Comparison of ENCODE assay signal across 9 mouse cellular contexts in the genomic region with DNA sequence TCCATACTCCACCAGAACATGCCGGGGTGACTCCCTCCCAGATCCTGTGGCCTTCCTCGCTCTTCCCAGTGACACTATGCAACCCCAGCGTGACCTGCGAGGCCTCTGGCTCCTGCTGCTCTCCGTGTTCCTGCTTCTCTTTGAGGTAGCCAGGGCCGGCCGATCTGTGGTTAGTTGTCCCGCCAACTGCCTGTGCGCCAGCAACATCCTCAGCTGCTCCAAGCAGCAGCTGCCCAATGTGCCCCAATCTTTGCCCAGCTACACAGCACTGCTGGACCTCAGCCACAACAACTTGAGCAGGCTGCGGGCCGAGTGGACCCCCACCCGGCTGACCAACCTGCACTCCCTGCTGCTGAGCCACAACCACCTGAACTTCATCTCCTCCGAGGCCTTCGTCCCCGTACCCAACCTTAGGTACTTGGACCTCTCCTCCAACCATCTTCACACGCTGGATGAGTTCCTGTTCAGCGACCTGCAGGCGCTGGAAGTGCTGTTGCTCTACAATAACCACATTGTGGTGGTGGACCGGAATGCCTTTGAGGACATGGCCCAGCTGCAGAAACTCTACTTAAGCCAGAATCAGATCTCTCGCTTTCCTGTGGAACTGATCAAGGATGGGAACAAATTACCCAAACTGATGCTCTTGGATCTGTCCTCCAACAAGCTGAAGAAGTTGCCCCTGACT. TPM values are rescaled to one million over a fixed set of nuclear protein-coding genes. Genes with fewer than 3 reads are reported as not detected.
A peak's percentile ranks its signal among the peaks of the same experiment; 100 is the strongest.
DNase-seq lines count a peak whose midpoint lies in the region; ATAC-seq lines count a peak whose summit lies in the region.
"Had no signal": no experiment of that assay in that cellular context is flagged by ENCODE, and none has a peak within 500 bp of the region (broad histone marks: within the 10 kb centered on the region; RNA-seq: fewer than 3 reads in every experiment).

No protein-coding gene starts in this region.

- WGBS in neural tube, embryonic 11.5 days = 61% methylated on average over 20 of the region's 20 CpGs
- 60% methylated on average over 20 of the region's 20 CpGs for WGBS in limb, embryonic 13.5 days
- WGBS in stomach, embryonic 15.5 days = 68% methylated on average over 20 of the region's 20 CpGs

- peak overlapping the region; percentile 92 for H3K4me2 ChIP-seq in neural tube, embryonic 11.5 days (ENCODE audit: low read depth)
- peak overlapping the region; percentile 90 for H3K4me2 ChIP-seq in limb, embryonic 13.5 days (replicated peaks)
- peak overlapping the region; percentile 86 for H3K4me2 ChIP-seq in stomach, embryonic 15.5 days

- no peak overlapping the region for H3K9ac ChIP-seq in neural tube, embryonic 11.5 days (ENCODE audit: low read length)
- H3K9ac ChIP-seq in limb, embryonic 13.5 days = peak overlapping the region; percentile 80; the same call in 1 of the 2 replicates
- H3K9ac ChIP-seq in stomach, embryonic 15.5 days = no peak overlapping the region

- H3K9me3 ChIP-seq in neural tube, embryonic 11.5 days (ENCODE audit: control insufficient read depth, low read length) = no peaks in the 10 kb centered on the region
- no peaks in the 10 kb centered on the region for H3K9me3 ChIP-seq in limb, embryonic 13.5 days
- H3K9me3 ChIP-seq in stomach, embryonic 15.5 days = no peaks in the 10 kb centered on the region

- no peaks in the 10 kb centered on the region for H3K4me1 ChIP-seq in neural tube, embryonic 11.5 days (ENCODE audit: control insufficient read depth, insufficient read depth, low read length)
- peaks cover 16% of the 10 kb centered on the region; the same call in 1 of the 2 replicates for H3K4me1 ChIP-seq in limb, embryonic 13.5 days
- H3K4me1 ChIP-seq in stomach, embryonic 15.5 days = peaks cover 19% of the 10 kb centered on the region

- H3K36me3 ChIP-seq in neural tube, embryonic 11.5 days (ENCODE audit: control insufficient read depth, insufficient read depth, low read length) = no peaks in the 10 kb centered on the region
- peaks cover 3% of the 10 kb centered on the region; the same call in 1 of the 2 replicates for H3K36me3 ChIP-seq in limb, embryonic 13.5 days
- H3K36me3 ChIP-seq in stomach, embryonic 15.5 days = no peaks in the 10 kb centered on the region

- peak; percentile 52 for DNase-seq in cerebellum, adult 9-11 months
- no peak for DNase-seq in cerebellum, postnatal 4 days (ENCODE audit: low spot score in 2 of 2)
- DNase-seq in neural tube, embryonic 11.5 days (ENCODE audit: low spot score) = no peak
- no peak for DNase-seq in neural tube, embryonic 10.5 days (ENCODE audit: extremely low spot score, low spot score)
- DNase-seq in right cerebral cortex, postnatal 4 days = no peak
- DNase-seq in spleen, adult 18-20 months = no peak

- peak overlapping the region; percentile 70 for H3K4me3 ChIP-seq in neural tube, embryonic 11.5 days (ENCODE audit: low read depth, low read length)
- H3K4me3 ChIP-seq in limb, embryonic 13.5 days = peak overlapping the region; percentile 72
- peak overlapping the region; percentile 61; the same call in 1 of the 2 replicates for H3K4me3 ChIP-seq in stomach, embryonic 15.5 days (replicated peaks)

- H3K27me3 ChIP-seq in neural tube, embryonic 11.5 days (ENCODE audit: control insufficient read depth, insufficient read depth, low read length) = no peaks in the 10 kb centered on the region
- peaks cover 21% of the 10 kb centered on the region for H3K27me3 ChIP-seq in limb, embryonic 13.5 days
- no peaks in the 10 kb centered on the region for H3K27me3 ChIP-seq in stomach, embryonic 15.5 days (replicated peaks)

- H3K27ac ChIP-seq in neural tube, embryonic 11.5 days (ENCODE audit: low read depth, low read length) = no peak overlapping the region
- no peak overlapping the region for H3K27ac ChIP-seq in limb, embryonic 13.5 days
- H3K27ac ChIP-seq in stomach, embryonic 15.5 days = no peak overlapping the region

- no peak for ATAC-seq in neural tube, embryonic 11.5 days (ENCODE audit: insufficient read depth, low FRiP score, low TSS enrichment)
- ATAC-seq in limb, embryonic 13.5 days (ENCODE audit: low FRiP score, low read depth) = no peak
- no peak for ATAC-seq in stomach, embryonic 15.5 days (ENCODE audit: insufficient read depth, low FRiP score, low read depth)

RNA-seq across cellular contexts. Expression of gene Amigo1, which starts 1.1 kb away (rescaled TPM):
- 6.5 and 7.2 TPM in 2 replicates for polyA plus RNA-seq in neural tube, embryonic 11.5 days (2014; fragmentation: Nextera tagmentation; extraction: Ambion mirVana)
- polyA plus RNA-seq in limb, embryonic 13.5 days (2015; fragmentation: Nextera tagmentation; extraction: Ambion mirVana) = 4.3 and 4.4 TPM in 2 replicates
- 3.8 and 4.4 TPM in 2 replicates for polyA plus RNA-seq in stomach, embryonic 15.5 days (2015; fragmentation: Nextera tagmentation; extraction: Ambion mirVana)

RNA-seq across cellular contexts. Expression of gene Cyb561d1, which starts 13.8 kb away (rescaled TPM):
- polyA plus RNA-seq in neural tube, embryonic 11.5 days (2014; fragmentation: Nextera tagmentation; extraction: Ambion mirVana) = 2.1 and 2.9 TPM in 2 replicates
- 1.8 and 2.1 TPM in 2 replicates for polyA plus RNA-seq in limb, embryonic 13.5 days (2015; fragmentation: Nextera tagmentation; extraction: Ambion mirVana)
- 3.7 and 4.2 TPM in 2 replicates for polyA plus RNA-seq in stomach, embryonic 15.5 days (2015; fragmentation: Nextera tagmentation; extraction: Ambion mirVana)

RNA-seq across cellular contexts. Expression of gene Atxn7l2, which starts 23.5 kb away (rescaled TPM):
- polyA plus RNA-seq in neural tube, embryonic 11.5 days (2014; fragmentation: Nextera tagmentation; extraction: Ambion mirVana) = 21.1 and 24.5 TPM in 2 replicates
- polyA plus RNA-seq in limb, embryonic 13.5 days (2015; fragmentation: Nextera tagmentation; extraction: Ambion mirVana) = 25.4 and 26.7 TPM in 2 replicates
- polyA plus RNA-seq in stomach, embryonic 15.5 days (2015; fragmentation: Nextera tagmentation; extraction: Ambion mirVana) = 11.6 and 13.3 TPM in 2 replicates

RNA-seq across cellular contexts. Expression of gene Gpr61, which starts 32.6 kb away (rescaled TPM):
- 0.45 and 1.1 TPM in 2 replicates for polyA plus RNA-seq in neural tube, embryonic 11.5 days (2014; fragmentation: Nextera tagmentation; extraction: Ambion mirVana)
- polyA plus RNA-seq in limb, embryonic 13.5 days (2015; fragmentation: Nextera tagmentation; extraction: Ambion mirVana) = 0.09 and 0.19 TPM in 2 replicates
- 0.19 TPM in 2 replicates for polyA plus RNA-seq in stomach, embryonic 15.5 days (2015; fragmentation: Nextera tagmentation; extraction: Ambion mirVana)
- polyA plus RNA-seq: liver, adult 2 months had no signal

RNA-seq across cellular contexts. Expression of gene Sypl2, which starts 39.2 kb away (rescaled TPM):
- polyA plus RNA-seq in neural tube, embryonic 11.5 days (2014; fragmentation: Nextera tagmentation; extraction: Ambion mirVana) = 0.46 and 0.76 TPM in 2 replicates
- 1.4 and 1.7 TPM in 2 replicates for polyA plus RNA-seq in limb, embryonic 13.5 days (2015; fragmentation: Nextera tagmentation; extraction: Ambion mirVana)
- polyA plus RNA-seq in stomach, embryonic 15.5 days (2015; fragmentation: Nextera tagmentation; extraction: Ambion mirVana) = 0.23 and 0.48 TPM in 2 replicates
